Mouse (Mus musculus) liver (tissue): ENCODE data around the gene Hus1b.

Experiments used
- DNase-seq: peaks from one replicate; pipeline ENCODE4 v3.0.0-alpha.2; 2020; ENCODE audit warnings: mixed read lengths

Gene Hus1b

DNA sequence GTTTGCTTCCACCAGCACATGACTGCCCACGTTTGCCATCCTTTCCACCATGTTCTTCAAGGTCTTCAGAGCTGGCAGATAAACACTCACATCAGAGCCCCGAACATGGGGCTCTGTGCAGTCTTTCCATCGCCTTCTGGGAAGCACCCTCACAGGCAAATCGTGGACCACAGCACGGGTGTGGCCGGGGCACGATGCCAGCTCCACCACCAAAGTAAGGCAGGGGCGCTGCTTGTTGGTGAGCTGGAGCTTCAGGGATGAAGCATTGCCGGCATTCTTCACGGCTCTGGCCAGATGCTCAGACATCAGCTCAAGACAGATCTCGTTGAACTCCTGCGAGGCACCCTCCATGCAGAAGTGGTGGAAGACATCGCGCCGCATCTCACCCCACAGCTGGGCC, 430 bp downstream of the Hus1b start:
- no peak for DNase-seq

DNA sequence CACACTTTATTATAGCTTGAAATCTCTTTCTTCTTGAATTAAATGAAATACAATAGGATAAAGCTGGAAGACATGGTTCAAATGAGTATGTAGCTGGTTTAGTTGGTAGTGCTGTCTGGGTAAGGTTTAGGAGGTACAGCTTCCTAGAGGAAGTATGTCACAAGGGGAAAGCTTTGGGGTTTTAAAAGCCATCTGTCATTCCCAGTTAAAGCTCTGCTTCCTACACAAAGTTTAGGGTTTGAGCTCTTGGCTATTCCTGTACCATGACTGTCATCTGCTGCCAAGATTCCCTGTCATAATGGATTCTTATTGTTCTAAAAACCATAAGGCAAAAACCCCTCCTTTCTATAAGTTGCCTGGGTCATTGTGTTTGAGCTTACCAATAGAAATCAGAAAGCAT, 1.8 kb downstream of the Hus1b start:
- no peak for DNase-seq

DNA sequence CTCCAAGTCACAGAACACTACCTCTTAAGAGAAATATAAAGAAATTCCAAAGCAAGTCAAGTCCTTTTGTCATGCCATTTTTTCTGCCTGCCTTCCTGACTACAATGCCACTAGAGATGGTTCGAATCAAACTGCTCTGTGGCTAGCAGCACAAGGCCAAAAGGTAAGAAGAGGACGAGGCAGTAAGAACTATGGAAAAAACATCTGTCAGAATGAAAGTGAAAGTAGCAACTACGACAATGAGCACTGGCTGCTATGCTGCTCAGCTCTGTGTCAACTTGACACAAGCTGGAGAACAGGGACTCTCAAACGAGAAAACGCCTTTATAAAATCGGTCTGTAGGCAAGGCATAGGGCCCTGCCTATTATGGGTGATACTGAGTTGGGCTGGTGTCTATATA, 14.6 kb downstream of the Hus1b start:
- DNase-seq, result no peak

DNA sequence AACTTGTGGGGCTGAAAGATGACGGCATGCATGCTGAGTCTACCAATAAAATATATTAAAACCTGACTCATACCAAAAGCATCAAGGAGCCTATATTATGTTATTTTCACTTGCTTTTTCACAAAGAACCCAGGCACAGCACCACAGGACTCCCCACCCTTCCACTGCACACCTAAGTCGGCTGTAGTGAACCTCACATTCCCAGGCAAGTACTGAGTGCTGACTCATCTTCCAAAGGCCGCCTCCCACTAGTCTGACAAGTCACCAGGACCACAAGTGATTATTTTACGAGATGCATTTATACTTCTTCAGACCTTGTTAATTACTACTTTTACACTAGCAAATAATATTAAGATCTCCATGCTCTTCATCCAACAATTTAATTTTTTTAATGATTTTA, 15.9 kb downstream of the Hus1b start:
- peak; percentile 69 for DNase-seq

DNA sequence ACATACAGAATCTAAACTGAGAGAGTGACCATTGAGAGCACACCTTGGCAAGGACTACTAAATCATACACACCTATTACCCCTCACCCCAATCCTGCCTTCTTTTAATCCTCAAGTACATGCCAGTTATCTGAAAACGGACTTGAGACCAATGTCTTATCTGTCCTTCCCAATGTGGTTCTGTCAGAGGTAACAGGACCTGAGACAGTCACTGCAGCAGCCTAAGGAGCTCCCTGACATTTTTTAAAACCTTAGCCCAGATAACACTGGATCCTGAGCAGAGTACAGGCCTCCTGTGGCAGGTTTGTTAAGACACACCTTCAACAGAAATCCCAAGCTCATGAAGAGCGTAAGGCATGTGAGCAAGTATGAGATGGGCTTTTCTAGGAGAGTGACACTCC, 18.4 kb downstream of the Hus1b start:
- no peak for DNase-seq

DNA sequence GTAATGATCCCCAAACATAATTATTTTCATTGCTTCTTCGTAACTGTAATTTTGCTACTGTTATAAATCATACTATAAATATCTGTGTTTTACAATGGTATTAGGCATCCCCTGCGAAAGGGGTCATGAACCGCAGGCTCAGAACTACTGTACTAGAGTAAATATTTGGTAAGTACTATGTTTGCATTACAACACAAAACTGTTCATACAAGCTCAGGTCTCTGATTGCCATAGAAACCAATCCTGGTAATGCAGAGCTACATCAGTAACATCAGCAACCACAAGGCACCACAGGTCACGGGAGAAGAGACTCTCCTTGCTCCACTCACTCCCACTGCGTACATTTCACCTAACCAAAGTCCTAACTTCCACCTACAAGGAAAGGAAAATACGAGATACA, 23.3 kb downstream of the Hus1b start:
- no peak for DNase-seq

DNA sequence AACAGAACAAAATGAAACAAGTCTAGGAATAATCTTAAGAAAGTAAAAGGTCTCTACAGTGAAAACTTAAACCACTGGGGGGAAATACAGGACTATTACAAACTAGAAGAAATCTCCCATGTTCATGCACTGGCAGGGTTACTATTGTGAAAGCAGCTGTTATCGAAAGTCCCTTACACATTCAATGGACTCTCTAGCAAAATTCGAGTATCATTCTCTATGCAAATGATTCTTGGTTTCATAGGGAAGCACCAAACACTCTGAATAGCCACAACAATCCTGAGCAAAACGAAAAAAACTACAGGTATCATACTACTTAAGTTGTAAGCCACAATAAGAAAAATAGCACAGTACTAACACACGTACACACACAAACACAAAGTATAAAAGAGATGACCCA, 25.6 kb downstream of the Hus1b start:
- no peak for DNase-seq

DNA sequence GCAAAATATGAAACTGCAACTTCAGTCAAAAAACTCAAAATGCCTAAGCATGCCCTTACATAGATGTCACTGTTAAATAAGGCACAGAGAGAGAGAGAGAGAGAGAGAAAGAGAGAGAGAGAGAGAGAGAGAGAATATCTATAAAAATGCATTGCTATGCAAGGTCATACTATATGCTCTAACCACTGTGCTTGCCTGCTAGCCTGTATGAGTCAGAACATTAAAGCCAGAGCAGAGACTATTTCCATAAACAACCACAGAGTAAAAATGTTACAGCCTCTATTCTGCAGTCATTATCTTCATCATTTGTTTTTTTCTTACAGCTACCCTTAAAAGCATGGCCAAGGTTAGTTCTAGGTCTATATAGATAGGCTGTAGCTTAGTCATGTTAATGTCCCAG, 33.8 kb downstream of the Hus1b start:
- DNase-seq, result no peak

DNA sequence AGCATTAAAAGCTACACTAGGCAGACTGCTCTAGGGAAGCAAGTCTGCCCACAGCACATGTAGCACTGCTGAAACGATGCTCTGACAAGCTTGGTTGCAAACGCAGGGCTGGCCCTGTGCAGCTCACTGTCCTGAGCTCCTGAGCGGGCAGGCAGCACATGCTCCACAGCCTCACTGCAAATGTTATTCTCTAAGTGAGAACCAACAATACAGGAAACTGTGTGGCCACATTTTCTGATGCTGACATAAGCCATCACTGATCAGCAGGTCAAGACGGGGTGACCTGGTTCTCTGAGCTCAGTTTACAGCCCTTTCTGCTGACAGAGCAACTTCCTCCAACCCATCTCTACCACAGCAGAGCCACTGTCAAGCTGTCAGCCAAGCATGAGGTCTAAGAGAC, 34.5 kb downstream of the Hus1b start:
- no peak for DNase-seq

DNA sequence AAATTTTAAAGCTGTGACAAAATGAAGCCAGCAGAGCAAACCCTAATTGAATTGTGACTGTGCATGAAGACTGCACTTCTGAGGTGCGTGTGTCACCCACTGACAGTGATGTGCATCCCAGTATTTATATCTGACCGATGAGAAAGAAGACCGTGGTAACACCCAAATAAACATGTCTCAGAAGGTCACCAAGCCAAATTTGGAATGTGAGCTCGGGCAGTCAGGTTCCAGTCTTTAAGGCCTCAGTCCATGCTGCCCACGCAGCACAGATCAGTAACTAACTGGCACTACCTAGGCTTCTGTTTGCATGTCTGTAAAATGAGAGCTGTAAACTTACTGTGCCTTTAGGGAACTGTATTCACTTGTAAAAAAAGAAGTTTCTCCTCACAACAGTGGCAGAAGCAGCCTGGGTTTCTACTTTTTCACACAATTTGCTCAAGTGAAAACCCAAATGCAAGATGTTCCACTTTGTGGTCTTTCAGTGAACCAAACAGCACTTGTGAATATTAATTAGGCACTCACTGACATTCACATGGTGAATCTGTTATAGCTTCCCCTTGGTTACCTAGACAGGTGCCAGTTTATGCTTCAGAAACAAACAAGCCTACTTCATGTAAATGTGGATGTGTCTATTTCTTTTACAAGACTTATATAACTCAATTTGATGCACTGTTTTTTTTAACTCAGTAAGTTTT, 35.5 kb downstream of the Hus1b start:
- no peak for DNase-seq

DNA sequence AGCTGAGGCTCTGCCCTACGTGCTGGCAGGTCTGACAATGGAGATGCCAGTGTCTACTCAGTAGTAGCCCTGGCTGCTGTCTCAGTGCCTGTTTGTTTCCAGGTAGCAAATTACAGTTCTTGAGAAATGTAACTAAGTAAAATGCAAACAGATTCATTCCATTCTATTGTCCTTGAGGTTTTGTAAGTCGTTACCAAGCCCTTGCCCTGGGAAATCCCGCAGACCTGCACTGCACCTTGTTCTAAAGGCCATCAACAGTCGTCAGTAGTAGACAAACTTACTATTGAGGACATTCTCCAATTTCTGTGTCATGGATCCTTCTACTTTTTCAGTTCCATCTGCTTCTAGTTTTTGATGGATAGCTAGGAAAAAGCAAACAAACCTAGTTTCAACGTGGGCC, 36.7 kb downstream of the Hus1b start:
- no peak for DNase-seq

DNA sequence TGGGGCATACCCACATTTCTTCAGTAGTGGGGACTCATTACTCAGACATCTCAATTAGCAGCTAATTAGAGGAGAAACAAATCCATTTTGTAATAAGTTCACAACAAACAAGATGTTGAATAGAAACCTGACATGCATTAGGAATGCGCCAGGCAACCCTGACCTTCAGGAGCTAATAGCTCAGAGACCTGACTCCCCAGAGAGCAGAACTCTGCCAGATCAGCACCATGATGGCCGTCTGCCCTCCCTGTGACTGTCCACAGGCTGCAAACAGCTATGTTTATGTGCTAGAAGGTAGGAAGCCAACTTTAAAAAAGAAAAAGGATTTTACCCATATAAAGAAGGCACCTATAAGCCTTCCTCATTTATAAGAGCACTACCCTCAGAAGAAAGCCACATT, 45.3 kb downstream of the Hus1b start:
- no peak for DNase-seq

DNA sequence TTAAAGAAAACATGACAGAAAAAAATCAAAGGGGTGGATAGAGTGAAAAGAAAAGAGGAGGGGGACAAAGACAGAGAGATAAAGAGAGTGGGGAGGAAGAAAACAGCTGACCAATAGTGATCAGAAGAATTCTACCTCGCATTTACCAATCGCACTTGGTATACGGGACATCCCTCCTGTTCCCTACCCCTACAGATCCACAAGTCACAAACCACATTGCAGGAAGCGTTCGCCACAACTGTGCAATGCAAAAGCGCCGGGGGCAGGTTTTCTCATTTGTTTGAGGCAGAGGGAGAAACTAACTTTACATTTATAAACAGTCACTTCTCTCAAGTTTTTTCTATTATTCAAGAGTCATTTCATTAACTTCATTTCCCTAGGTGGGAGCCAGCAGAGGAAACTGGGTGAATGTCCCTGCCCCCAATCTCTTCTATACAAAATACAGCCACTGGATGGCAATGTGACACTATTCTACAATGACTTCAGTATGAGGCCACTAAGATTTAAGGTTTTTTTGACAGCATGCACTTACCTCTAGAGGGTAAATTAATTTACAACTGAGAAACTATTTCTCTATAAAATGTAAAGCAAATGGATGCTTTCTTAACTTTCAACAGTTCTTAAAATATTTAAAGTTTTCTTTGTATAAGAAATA, 46.0 kb downstream of the Hus1b start:
- DNase-seq, result no peak
